Mouse (Mus musculus): ENCODE data around the gene Slc16a7.

Gene Slc16a7

DNA sequence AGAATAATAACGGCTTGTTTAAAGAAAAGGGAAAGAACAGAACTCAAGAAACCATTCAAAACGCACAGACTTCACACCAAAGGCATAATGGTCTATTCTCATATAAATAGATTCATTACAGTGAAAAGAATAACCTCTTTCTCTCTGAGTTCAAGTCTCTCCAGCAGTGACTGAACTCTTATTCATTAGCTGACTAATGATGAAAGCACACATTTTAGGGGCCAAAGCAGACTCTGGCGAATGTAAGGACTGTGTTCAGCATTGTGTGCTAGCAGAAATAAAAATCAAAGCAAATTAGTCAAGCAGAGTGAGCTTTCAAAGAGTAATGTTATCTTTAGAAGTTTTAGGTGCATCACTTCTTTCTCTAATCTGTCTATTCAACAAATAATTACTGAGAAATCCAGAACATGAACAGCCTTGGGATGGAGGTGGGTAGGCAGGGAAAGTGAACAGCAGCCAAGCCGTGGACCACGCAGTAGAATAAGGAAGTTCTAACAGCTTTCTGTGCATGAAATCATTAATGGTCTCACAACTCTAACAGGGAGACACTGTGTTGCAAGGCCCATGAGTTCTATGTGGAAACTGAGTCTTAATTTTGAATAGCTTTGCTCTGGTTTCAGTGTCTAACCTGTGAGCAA lies 214.1 kb downstream of the Slc16a7 start:
- no peak for DNase-seq

DNA sequence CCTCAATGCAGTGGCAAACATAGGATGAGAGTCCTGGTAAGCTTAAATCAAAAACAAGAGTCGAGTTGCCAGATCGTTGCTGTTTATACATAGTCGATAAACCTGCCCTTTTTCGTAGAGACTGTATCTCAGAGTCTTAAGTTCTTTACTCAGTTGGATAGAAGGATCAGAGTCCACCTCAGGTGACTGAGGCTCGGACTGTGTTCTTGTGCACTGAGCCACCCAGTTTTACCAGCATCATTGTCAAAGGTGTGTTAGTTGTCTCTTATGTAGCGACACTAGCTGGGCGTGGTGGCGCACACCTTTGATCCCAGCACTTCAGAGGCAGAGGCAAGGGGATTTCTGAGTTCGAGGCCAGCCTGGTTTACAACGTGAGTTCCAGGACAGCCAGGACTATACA lies 217.6 kb downstream of the Slc16a7 start:
- DNase-seq = no peak

DNA sequence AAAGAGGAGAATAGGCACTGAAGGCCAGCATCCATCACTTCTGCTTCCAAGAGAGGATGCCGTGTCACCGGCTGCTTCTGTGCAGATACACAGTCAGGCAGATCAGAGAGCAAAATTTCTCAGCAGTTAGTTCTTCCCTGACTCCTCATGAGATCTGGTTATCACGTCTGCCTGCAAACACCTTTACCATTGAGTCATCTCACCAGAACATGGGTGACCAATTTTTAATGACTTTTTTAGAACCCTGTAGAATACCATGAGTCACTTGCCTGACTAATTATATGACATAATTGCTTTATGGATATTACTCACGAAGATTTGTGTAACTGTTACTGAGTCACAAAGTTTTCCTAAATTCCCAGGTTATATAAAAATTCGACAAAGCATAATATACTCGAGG lies 218.1 kb downstream of the Slc16a7 start:
- DNase-seq = no peak

Measured in right cerebral cortex, adult 18-20 months (tissue).